Mouse (Mus musculus) embryonic stem cell, embryonic (primary cell): Measurements from ENCODE around the gene Tbc1d21.

Source experiments
- CTCF ChIA-PET, 4 experiments: fragments of 300-600 bp in 2 of 4; fragments of 350-600 bp in 2 of 4; sonication (Branson Sonifier 250); formaldehyde crosslinking; loops; one replicate each; lab custom pipeline; 2022; ENCODE audit warnings: inconsistent platforms in 2 of 4; lab: Charles Lee
- POLR2A ChIA-PET, 4 experiments: fragments of 300-600 bp in 2 of 4; fragments of 350-600 bp in 2 of 4; sonication (Branson Sonifier 250); formaldehyde crosslinking; loops; one replicate each; lab custom pipeline; 2022; ENCODE audit warnings: antibody characterized with exemption in 4 of 4, inconsistent platforms in 1 of 4; lab: Charles Lee

The Tbc1d21 gene

DNA sequence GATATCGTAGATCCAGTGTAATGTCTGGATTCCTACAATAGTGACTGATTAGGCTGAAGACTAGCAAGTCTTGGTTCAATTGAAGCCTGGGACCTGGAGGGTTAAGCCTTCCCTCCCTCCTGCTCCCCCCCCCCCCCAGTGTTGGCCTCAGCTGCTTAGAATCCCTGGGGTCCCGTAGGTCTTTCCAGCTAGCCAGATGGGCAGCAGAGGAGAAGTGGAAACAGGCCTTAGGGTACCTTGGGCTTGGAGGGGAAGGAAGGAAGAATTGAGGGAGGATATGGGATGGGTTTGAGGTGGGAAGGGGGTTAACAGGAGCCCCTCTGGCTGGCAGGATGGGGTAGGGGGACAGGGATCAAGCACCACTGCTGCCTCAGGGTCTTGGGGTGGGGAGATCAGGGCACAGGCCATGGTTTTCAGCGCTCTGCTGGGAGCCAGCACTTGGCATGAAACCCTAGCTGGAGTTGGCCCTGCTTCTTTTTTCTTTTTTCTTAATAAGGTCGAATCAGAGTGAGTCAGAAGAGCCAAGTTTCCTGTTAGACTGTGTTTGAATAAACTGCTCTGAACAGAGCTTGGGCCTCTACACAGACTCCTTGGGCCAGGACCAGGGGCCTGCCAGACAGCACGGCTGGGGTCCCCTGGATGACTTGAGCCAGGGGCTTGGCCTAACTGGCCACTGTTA is 55.4 kb downstream of the Tbc1d21 start:
- ChIA-PET POLR2A (interaction anchor here in 1 of 4 experiments (1.3 kb wide), 1 partner anchor 10 kb away, joined by 3 read pairs; no protein-coding TSS in a partner anchor), CTCF (interaction anchor here in 1 of 4 experiments (0.6 kb wide), 1 partner anchor 32 kb away, joined by 6 read pairs; no protein-coding TSS in a partner anchor)

DNA sequence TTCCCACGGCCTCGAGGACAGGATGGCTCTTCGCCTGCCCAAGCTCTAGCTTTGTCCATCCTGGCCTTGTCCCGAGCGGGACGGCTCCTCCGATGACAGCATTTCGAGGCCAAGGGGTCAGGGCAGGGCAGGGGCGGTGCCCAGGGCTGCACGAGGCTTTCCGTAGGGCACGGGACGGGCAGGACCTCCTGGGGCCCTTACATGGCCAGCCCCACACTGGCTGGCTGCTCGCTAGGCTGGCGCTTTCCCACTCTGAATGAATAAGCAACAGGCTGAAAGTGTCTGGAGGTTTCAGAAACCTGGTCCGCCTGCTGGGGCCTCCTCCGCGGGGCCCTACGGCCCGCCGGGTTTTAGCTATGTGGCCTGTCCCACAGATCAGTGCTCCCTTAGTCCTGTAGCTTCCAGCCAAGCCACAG is 57.3 kb downstream of the Tbc1d21 start, which contains the start of gene Loxl1:
Gene Loxl1 (minus strand): TSS at position 243 of the 416 bp plus-strand sequence.
- CTCF ChIA-PET: interaction anchor here in 2 of 4 experiments (0.5 to 1.2 kb wide), 8 partner anchors 8 to 304 kb away, joined by 3 to 8 read pairs (median 4); no protein-coding TSS in a partner anchor
- POLR2A ChIA-PET: interaction anchor here in 2 of 4 experiments (0.6 to 2.1 kb wide), 16 partner anchors 9 to 166 kb away, joined by 3 to 6 read pairs (median 3); no protein-coding TSS in a partner anchor

DNA sequence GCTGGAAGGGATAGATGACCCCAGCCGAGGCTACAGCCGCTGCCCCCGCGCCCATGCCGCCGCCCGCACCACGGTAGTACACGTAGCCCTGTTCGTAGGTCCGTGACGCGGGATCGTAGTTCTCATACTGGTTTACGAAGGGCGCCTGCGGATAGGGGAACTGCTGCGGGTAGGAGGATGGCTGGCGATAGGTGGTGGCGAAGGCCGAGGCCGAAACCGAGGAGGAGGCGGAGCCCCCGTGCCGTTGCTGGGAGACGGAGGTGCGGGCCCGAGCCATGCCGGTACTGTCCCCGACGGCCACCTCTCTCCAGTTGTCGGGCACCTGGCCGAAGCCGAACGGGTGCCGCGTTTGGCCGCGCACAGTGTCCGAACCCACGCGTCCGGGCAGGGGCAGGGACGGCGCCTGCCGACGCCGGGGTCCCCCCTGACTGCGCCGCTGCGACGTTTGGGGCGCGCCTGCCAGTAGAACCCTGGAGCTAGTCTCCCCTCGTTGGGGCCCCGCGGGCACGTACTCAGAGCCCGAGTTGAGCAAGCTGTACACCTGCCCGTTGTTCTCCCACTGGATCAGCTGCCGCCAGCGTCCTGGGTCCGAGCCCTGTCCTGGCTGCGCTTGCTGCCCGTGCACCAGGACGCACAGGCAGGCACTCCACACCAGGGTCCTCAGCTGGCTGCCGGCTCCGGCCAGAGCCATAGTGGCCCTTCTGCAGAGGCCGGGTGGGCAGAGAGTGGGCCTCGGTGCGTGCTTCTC is 57.9 kb downstream of the Tbc1d21 start:
- CTCF ChIA-PET: interaction anchor here in 2 of 4 experiments (0.6 to 1.2 kb wide), 12 partner anchors 8 to 1219 kb away, joined by 3 to 8 read pairs (median 3); no protein-coding TSS in a partner anchor
- POLR2A ChIA-PET: interaction anchor here in 3 of 4 experiments (0.5 to 2.4 kb wide), 21 partner anchors 8 to 796 kb away, joined by 3 to 9 read pairs (median 3); no protein-coding TSS in a partner anchor

DNA sequence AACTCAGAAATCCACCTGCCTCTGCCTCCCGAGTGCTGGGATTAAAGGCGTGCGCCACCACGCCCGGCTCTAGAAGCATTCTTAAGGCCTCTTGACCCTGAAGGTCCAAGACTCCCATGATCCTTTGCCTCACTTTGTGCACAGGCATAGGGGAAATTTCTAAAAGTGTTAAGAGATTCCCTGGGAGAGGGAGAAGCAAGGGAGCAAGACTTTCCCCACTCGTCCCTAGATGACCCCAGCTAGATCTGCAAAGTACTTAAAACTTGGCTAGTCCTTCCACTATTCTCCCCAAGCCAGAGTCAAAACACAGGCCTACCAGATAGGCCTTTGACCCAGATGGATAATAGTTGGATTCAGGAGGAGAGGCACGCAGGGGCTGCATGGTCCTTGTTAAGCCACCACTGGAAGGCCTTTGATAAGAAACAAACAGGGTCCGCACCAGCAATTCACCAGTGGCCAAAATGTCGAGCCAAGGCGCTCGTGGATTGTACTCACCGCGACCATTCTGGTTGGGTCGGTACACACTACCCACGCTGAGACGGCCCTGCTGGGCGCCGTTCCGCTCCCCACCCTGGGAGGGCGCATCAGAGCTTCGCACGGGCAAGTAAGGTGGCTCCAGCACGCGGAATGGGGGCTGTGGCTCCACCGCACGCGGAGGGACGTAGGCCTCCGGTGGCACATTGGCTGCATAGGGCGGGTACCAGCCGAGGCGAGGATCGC is 58.9 kb downstream of the Tbc1d21 start:
- ChIA-PET POLR2A (interaction anchor here in 3 of 4 experiments (0.8 to 2.4 kb wide), 9 partner anchors 8 to 300 kb away, joined by 3 to 9 read pairs (median 4); no protein-coding TSS in a partner anchor), CTCF (interaction anchor here in 3 of 4 experiments (0.5 to 1.0 kb wide), 7 partner anchors 15 to 1220 kb away, joined by 3 to 7 read pairs (median 3); partner anchors contain the start of gene Tbc1d21 (in 1 of the 3))

DNA sequence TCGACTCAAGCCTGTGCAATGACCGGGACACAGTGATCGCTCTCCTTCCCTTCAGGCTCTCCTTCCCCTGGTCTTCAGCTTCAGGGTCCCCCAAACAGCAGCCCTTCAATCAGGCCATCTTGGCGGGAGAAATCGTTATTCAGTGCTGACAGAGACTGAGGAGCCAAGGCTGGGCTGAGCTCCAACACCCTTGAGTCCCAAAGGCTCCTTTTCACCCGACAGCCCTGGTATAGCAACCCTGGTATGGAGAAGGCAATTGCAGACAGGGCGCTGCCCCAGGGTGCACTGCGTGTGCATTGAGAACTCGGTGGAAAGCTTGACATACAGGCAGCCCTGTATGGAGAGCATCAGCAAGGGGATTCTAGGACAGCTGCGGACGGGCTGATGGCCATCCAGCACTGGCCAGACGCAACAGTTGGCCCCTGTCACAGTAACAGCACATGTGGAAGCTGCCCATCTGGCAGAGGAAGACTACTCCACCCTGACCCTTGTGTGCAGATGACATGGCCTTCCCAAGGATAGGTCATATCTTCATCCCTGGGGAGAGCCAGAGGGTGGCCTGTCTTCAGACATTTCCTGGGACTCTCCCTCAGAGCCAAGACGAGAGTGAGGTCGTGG is 60.1 kb downstream of the Tbc1d21 start:
- POLR2A ChIA-PET: interaction anchor here in 3 of 4 experiments (0.6 to 2.4 kb wide), 13 partner anchors 11 to 647 kb away, joined by 3 to 9 read pairs (median 3); partner anchors contain the start of gene Stoml1 (in 1 of the 3)
- CTCF ChIA-PET: interaction anchor here in 1 of 4 experiments (0.6 kb wide), 1 partner anchor 51 kb away, joined by 3 read pairs; no protein-coding TSS in a partner anchor
